ENCODE assay signal across 7 mouse cellular contexts in the genomic region with DNA sequence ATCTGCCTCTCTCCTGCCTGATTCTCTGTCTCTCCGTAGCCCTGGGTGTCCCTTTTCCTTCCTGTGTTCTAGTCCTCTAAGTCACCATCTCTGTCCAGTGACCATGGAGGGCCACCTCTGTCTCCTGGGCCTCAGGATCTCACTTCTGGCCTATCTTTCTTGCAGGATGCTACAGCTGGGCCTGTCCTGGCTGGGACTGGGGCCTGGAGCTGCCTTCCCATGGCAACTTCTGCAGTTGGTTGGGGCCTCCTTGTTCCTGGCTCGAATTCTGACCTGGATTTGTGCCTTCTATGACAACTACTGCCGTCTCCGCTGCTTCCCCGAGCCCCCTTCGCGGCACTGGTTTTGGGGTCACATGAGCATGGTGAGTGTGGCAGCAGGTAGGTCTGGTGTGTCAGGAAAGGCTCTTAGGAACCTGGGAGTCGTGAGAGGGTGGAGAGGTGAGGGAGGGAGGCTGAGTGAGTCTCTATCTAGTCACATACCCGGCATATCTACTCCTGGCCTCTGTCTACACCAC. TPM values are rescaled to one million over a fixed set of nuclear protein-coding genes. Genes with fewer than 3 reads are reported as not detected.
DNase-seq lines count a peak whose midpoint lies in the region; ATAC-seq and TF ChIP-seq lines count a peak whose summit lies in the region.

No protein-coding gene starts in this region.

- H3K9ac ChIP-seq in forebrain, embryonic 16.5 days (replicated peaks; ENCODE audit: low read depth, low read length) = peak overlapping the region; percentile 67
- peak overlapping the region; percentile 63 for H3K9ac ChIP-seq in kidney, postnatal 0 days (ENCODE audit: low read depth, low read length)
- H3K9ac ChIP-seq in midbrain, postnatal 0 days (replicated peaks; ENCODE audit: low read length, poor library complexity, severe bottlenecking) = peak overlapping the region; percentile 46

- 82% methylated on average over 9 of the region's 9 CpGs for WGBS in thymus, adult 2 months
- 41% methylated on average over 9 of the region's 9 CpGs for WGBS in forebrain, embryonic 16.5 days
- 30% methylated on average over 9 of the region's 9 CpGs for WGBS in kidney, postnatal 0 days
- WGBS in midbrain, postnatal 0 days = 26% methylated on average over 9 of the region's 9 CpGs

- no peaks in the 10 kb centered on the region for H3K9me3 ChIP-seq in forebrain, embryonic 16.5 days (ENCODE audit: control insufficient read depth, low read length)
- H3K9me3 ChIP-seq in kidney, postnatal 0 days (replicated peaks; ENCODE audit: low read length) = no peaks in the 10 kb centered on the region
- H3K9me3 ChIP-seq in midbrain, postnatal 0 days (ENCODE audit: low read length) = no peaks in the 10 kb centered on the region

- peak overlapping the region; percentile 94 for H3K4me2 ChIP-seq in forebrain, embryonic 16.5 days (ENCODE audit: low read length)
- peak overlapping the region; percentile 77 for H3K4me2 ChIP-seq in kidney, postnatal 0 days (ENCODE audit: low read length)
- peak overlapping the region; percentile 71 for H3K4me2 ChIP-seq in midbrain, postnatal 0 days (ENCODE audit: low read depth, low read length, poor library complexity, severe bottlenecking)

- DNase-seq in thymus, adult 2 months = no peak
- no peak for DNase-seq in thymus, postnatal 0 days (ENCODE audit: low spot score)
- DNase-seq in kidney, postnatal 0 days (ENCODE audit: low spot score) = no peak
- DNase-seq in midbrain, postnatal 0 days (ENCODE audit: low spot score) = no peak
- no peak for DNase-seq in thymus, adult 18-20 months
- no peak for DNase-seq in spleen, postnatal 14 days (ENCODE audit: low spot score in 2 of 2)

- peaks cover 12% of the 10 kb centered on the region for H3K4me1 ChIP-seq in thymus, adult 2 months (replicated peaks; ENCODE audit: control insufficient read depth, insufficient read depth, low read length)
- H3K4me1 ChIP-seq in forebrain, embryonic 16.5 days (replicated peaks; ENCODE audit: control insufficient read depth, insufficient read depth, low read length) = peaks cover 18% of the 10 kb centered on the region
- H3K4me1 ChIP-seq in kidney, postnatal 0 days (replicated peaks; ENCODE audit: insufficient read depth, low read length) = peaks cover 8% of the 10 kb centered on the region; the same call in 1 of the 2 replicates
- H3K4me1 ChIP-seq in midbrain, postnatal 0 days (ENCODE audit: insufficient read depth, low read length) = peaks cover 13% of the 10 kb centered on the region; the same call in 1 of the 2 replicates

- H3K36me3 ChIP-seq in thymus, adult 2 months (ENCODE audit: control insufficient read depth, insufficient read depth, low read length) = no peaks in the 10 kb centered on the region
- peaks cover 2% of the 10 kb centered on the region; the same call in 1 of the 2 replicates for H3K36me3 ChIP-seq in forebrain, embryonic 16.5 days (ENCODE audit: control insufficient read depth, insufficient read depth)
- 0 out of 2 replicates have a peak, but pooled peaks cover 5% of the 10 kb centered on the region for H3K36me3 ChIP-seq in kidney, postnatal 0 days (ENCODE audit: insufficient read depth, low read length)
- no peaks in the 10 kb centered on the region for H3K36me3 ChIP-seq in midbrain, postnatal 0 days (ENCODE audit: insufficient read depth, low read length)

- TF ChIP-seq CTCF in thymus, adult 2 months (IDR thresholded peaks at IDR 0.05; ENCODE audit: borderline replicate concordance, control insufficient read depth, extremely low read depth, insufficient read depth, low read length, poor library complexity) = no peak
- TF ChIP-seq CTCF in kidney, postnatal 0 days (IDR thresholded peaks at IDR 0.05; ENCODE audit: low read depth) = no peak
- TF ChIP-seq CTCF in midbrain, postnatal 0 days (IDR thresholded peaks at IDR 0.05) = no peak

- no peak for TF ChIP-seq POLR2A in thymus, adult 2 months (IDR thresholded peaks at IDR 0.05; ENCODE audit: control insufficient read depth, extremely low read depth, insufficient read depth, low read length, poor library complexity)

- no peak overlapping the region for H3K27ac ChIP-seq in thymus, adult 2 months (ENCODE audit: control insufficient read depth, insufficient read depth, low read length)
- peak overlapping the region; percentile 37; the same call in 1 of the 2 replicates for H3K27ac ChIP-seq in forebrain, embryonic 16.5 days (ENCODE audit: low read length)
- H3K27ac ChIP-seq in kidney, postnatal 0 days = peak overlapping the region; percentile 67
- H3K27ac ChIP-seq in midbrain, postnatal 0 days (ENCODE audit: low read depth, low read length) = peak overlapping the region; percentile 69

- peak overlapping the region; percentile 48; the same call in 1 of the 2 replicates for H3K4me3 ChIP-seq in thymus, adult 2 months (ENCODE audit: control insufficient read depth, insufficient read depth, low read length)
- H3K4me3 ChIP-seq in forebrain, embryonic 16.5 days (replicated peaks; ENCODE audit: low read length) = peak overlapping the region; percentile 57
- peak overlapping the region; percentile 42 for H3K4me3 ChIP-seq in kidney, postnatal 0 days (replicated peaks; ENCODE audit: low read depth, low read length)
- H3K4me3 ChIP-seq in midbrain, postnatal 0 days (ENCODE audit: low read depth, low read length) = peak overlapping the region; percentile 47

- no peaks in the 10 kb centered on the region for H3K27me3 ChIP-seq in thymus, adult 2 months (ENCODE audit: control insufficient read depth, insufficient read depth, low read length)
- H3K27me3 ChIP-seq in forebrain, embryonic 16.5 days (replicated peaks; ENCODE audit: control insufficient read depth, insufficient read depth, low read length) = no peaks in the 10 kb centered on the region
- H3K27me3 ChIP-seq in kidney, postnatal 0 days (ENCODE audit: insufficient read depth, low read length) = no peaks in the 10 kb centered on the region
- H3K27me3 ChIP-seq in midbrain, postnatal 0 days (ENCODE audit: insufficient read depth, low read length) = no peaks in the 10 kb centered on the region

- ATAC-seq in forebrain, embryonic 16.5 days = peak; percentile 29; the same call in 1 of the 2 replicates
- peak; percentile 33 for ATAC-seq in kidney, postnatal 0 days (replicated peaks; ENCODE audit: low FRiP score, low read depth)
- ATAC-seq in midbrain, postnatal 0 days (ENCODE audit: low FRiP score) = no peak

RNA-seq across cellular contexts. Expression of gene Cyp4f17, which starts 0.9 kb away (rescaled TPM):
- 4.8 and 4.9 TPM in 2 replicates for polyA plus RNA-seq in thymus, adult 2 months (2012; rRNA removed)
- polyA plus RNA-seq in thymus, postnatal 0 days (2015; fragmentation: Nextera tagmentation; extraction: Ambion mirVana) = 2.2 and 3.0 TPM in 2 replicates
- polyA plus RNA-seq in forebrain, embryonic 16.5 days (2015; fragmentation: Nextera tagmentation; extraction: Ambion mirVana) = 6.7 and 8.9 TPM in 2 replicates
- 6.6 and 6.8 TPM in 2 replicates for polyA plus RNA-seq in kidney, postnatal 0 days (2015; fragmentation: Nextera tagmentation; extraction: Ambion mirVana)
- 15.2 and 15.4 TPM in 2 replicates for total RNA-seq in midbrain, postnatal 0 days (2014; rRNA removed)
- 9.9 and 11.5 TPM in 2 replicates for polyA plus RNA-seq in midbrain, postnatal 0 days (2015; fragmentation: Nextera tagmentation; extraction: Ambion mirVana)

RNA-seq across cellular contexts. Expression of gene Cyp4f16, which starts 29.6 kb away (rescaled TPM):
- polyA plus RNA-seq in thymus, adult 2 months (2012; rRNA removed) = 17.0 and 18.4 TPM in 2 replicates
- 5.6 and 6.3 TPM in 2 replicates for polyA plus RNA-seq in thymus, postnatal 0 days (2015; fragmentation: Nextera tagmentation; extraction: Ambion mirVana)
- 20.0 and 26.1 TPM in 2 replicates for polyA plus RNA-seq in forebrain, embryonic 16.5 days (2015; fragmentation: Nextera tagmentation; extraction: Ambion mirVana)
- polyA plus RNA-seq in kidney, postnatal 0 days (2015; fragmentation: Nextera tagmentation; extraction: Ambion mirVana) = 24.0 and 25.4 TPM in 2 replicates
- total RNA-seq in midbrain, postnatal 0 days (2014; rRNA removed) = 7.2 and 10.6 TPM in 2 replicates
- 9.1 and 11.2 TPM in 2 replicates for polyA plus RNA-seq in midbrain, postnatal 0 days (2015; fragmentation: Nextera tagmentation; extraction: Ambion mirVana)

RNA-seq across cellular contexts. Expression of gene Cyp4f39, which starts 54.3 kb away (rescaled TPM):
- 1.1 and 2.0 TPM in 2 replicates for polyA plus RNA-seq in thymus, adult 2 months (2012; rRNA removed)
- 0.30 and 0.69 TPM in 2 replicates for polyA plus RNA-seq in thymus, postnatal 0 days (2015; fragmentation: Nextera tagmentation; extraction: Ambion mirVana)
- polyA plus RNA-seq in forebrain, embryonic 16.5 days (2015; fragmentation: Nextera tagmentation; extraction: Ambion mirVana) = 0.28 and 0.40 TPM in 2 replicates
- polyA plus RNA-seq in kidney, postnatal 0 days (2015; fragmentation: Nextera tagmentation; extraction: Ambion mirVana) = 0.54 and 0.98 TPM in 2 replicates
- total RNA-seq in midbrain, postnatal 0 days (2014; rRNA removed) = 1.3 and 1.6 TPM in 2 replicates
- 0.90 and 1.3 TPM in 2 replicates for polyA plus RNA-seq in midbrain, postnatal 0 days (2015; fragmentation: Nextera tagmentation; extraction: Ambion mirVana)
